Mouse (Mus musculus) heart, embryonic 11.5 days (tissue): Measurements from ENCODE around the gene Spag5. TPM values are rescaled to one million over a fixed set of nuclear protein-coding genes. Genes with fewer than 3 reads are reported as not detected.
A peak's percentile ranks its signal among the peaks of the same experiment; 100 is the strongest.

Experiments
- ATAC-seq: fragments of 200-750 bp; cut with Nextera tagmentation; replicated peaks from 2 replicates; pipeline ENCODE4 v1.8.0; 2017; ENCODE audit warnings: moderate library complexity; ENCODE audit not compliant: insufficient number of reproducible peaks, low FRiP score, low TSS enrichment
- H3K27ac ChIP-seq: fragments of 300-500 bp; sonication (generic); 2 replicates; pipeline ENCODE4 v1.5.1; 2014; ENCODE audit warnings: mild to moderate bottlenecking, low read depth, low read length
- H3K27me3 ChIP-seq: fragments of 300-500 bp; sonication (generic); 2 replicates; pipeline ENCODE4 v1.6.1; 2014; ENCODE audit warnings: mild to moderate bottlenecking, low read length, mixed read lengths; ENCODE audit not compliant: control insufficient read depth, insufficient read depth
- H3K36me3 ChIP-seq: fragments of 300-500 bp; sonication (generic); 2 replicates; pipeline ENCODE4 v1.6.1; 2014; ENCODE audit warnings: mild to moderate bottlenecking, low read length, moderate library complexity, mixed read lengths; ENCODE audit not compliant: control insufficient read depth, insufficient read depth
- H3K4me1 ChIP-seq: fragments of 300-500 bp; sonication (generic); 2 replicates; pipeline ENCODE4 v1.6.1; 2014; ENCODE audit warnings: low read length; ENCODE audit not compliant: control insufficient read depth, insufficient read depth
- H3K4me2 ChIP-seq: fragments of 300-500 bp; sonication (generic); 2 replicates; pipeline ENCODE4 v1.6.1; 2014; ENCODE audit warnings: mild to moderate bottlenecking, moderate library complexity
- H3K4me3 ChIP-seq: fragments of 300-500 bp; sonication (generic); 2 replicates; pipeline ENCODE4 v1.5.1; 2014; ENCODE audit warnings: low read depth, low read length
- H3K9ac ChIP-seq: fragments of 300-500 bp; sonication (generic); 2 replicates; pipeline ENCODE4 v1.6.1; 2014; ENCODE audit warnings: mild to moderate bottlenecking, low read depth, low read length, moderate library complexity
- H3K9me3 ChIP-seq: fragments of 300-500 bp; sonication (generic); replicated peaks from 2 replicates; pipeline ENCODE4 v1.6.1; 2016; ENCODE audit warnings: low read length; ENCODE audit not compliant: control insufficient read depth
- WGBS: fragments of 180-500 bp; shearing (Covaris S2); extraction: QIAGEN DNeasy Blood & Tissue Kit; methylation state at CpG from one replicate; pipeline ENCODE4 v1.1.7; 2014; ENCODE audit not compliant: insufficient replicate concordance; 5-methylcytosine and 5-hydroxymethylcytosine counted together
- polyA plus RNA-seq: library from polyadenylated mRNA; unstranded; fragments of >200 nt; fragmentation: Nextera tagmentation; extraction: Ambion mirVana; gene quantifications from 2 replicates; pipeline ENCODE4 v1.2.1, GENCODE M21; 2014

Gene Spag5
- polyA plus RNA-seq, 1 experiment from 2014 or later, result 31.7 TPM

DNA sequence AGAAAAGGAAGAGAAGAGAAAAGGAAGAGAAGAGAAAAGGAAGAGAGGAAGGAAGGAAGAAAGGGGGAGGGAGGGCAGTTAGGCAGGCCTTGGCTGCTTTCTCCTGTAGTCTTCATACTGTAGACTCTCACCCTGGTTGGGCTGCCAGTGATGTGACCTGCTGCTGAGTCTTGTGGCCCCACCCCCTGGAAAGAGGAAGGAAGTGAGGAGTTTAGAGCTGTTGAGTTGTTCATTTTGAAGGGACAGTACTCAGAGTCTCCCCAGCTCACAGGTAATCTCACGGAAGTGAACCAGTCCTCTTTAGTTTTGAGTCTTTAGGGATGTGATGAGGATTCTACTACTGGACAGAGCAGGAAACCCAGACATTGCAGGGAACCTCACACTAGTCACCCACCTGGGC lies 51.8 kb downstream of the Spag5 start:
- peaks cover 3% of the 10 kb centered on the region; the same call in 1 of the 2 replicates for H3K36me3 ChIP-seq
- peaks cover 9% of the 10 kb centered on the region for H3K4me1 ChIP-seq
- 65% methylated on average over 1 of the region's 1 CpGs for WGBS
- H3K4me3 ChIP-seq, result no peak overlapping the region
- H3K9me3 ChIP-seq, result no peaks in the 10 kb centered on the region
- H3K27me3 ChIP-seq, result no peaks in the 10 kb centered on the region; the same call in 1 of the 2 replicates
- no peak overlapping the region for H3K4me2 ChIP-seq
- ATAC-seq, result no peak
- no peak overlapping the region for H3K27ac ChIP-seq
- H3K9ac ChIP-seq, result no peak overlapping the region

DNA sequence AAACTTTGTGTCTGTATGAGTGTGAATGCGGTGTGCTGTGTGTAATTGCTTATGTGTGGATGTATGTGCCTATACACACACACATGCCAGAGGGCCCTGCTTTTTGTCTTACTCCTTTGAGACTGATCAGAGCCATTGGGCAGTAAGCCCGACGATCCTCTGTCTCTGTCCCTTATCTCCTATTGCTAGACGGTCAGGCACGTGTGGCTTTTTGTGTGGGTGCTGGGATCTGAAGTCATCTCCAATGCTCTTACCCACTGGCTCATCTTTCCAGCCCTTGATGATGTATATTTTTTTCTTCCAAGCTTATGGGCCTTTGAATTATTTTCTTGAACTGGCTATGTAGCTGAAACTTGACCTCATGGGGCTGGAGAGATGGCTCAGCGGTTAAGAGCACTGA lies 53.6 kb downstream of the Spag5 start:
- peaks cover 5% of the 10 kb centered on the region; the same call in 1 of the 2 replicates for H3K27me3 ChIP-seq
- peaks cover 2% of the 10 kb centered on the region; the same call in 1 of the 2 replicates for H3K4me1 ChIP-seq
- H3K4me3 ChIP-seq, result no peak overlapping the region
- no peak overlapping the region for H3K27ac ChIP-seq
- H3K9me3 ChIP-seq, result no peaks in the 10 kb centered on the region
- H3K4me2 ChIP-seq, result no peak overlapping the region
- ATAC-seq, result no peak
- WGBS, result 59% methylated on average over 6 of the region's 6 CpGs
- no peak overlapping the region for H3K9ac ChIP-seq
- H3K36me3 ChIP-seq, result no peaks in the 10 kb centered on the region

DNA sequence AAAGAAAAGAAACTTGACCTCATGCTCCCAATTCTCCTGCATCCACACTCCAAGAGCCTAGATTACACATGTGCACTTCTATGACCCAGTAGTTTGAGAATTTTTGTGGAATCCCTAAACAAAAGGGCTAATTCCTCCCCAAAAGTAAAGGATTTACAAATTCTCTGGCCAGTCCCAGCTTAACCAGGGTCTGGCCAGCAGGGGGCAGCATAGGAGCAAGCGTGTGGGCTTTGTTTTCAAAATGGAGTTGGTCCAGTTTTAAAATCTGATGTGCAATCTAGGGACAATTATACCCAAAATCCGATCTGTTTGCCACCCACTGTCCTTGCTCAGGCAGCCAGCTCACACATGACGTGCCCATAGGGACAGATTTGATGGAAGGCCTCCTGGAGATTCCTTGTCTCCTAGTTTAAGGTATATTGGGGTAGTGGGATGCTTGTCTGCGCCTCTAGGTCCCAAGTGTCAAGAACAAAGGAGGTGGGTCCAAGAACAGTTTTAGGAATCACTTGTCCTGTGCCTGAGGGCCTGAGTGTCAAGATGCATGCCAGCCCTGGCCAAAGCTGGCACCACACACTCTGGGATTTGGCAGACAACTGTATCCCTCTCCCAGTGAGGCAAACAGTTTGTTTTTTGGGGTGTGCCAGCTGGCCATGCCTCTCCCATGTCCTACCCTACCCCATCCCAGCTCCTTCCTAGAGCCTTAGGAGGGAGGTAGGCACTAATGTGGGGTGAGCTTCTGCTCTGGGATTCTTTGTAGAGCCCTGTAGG lies 54.3 kb downstream of the Spag5 start:
- Histone ChIP-seq H3K27ac (no peak overlapping the region), H3K4me1 (no peaks in the 10 kb centered on the region), H3K4me3 (no peak overlapping the region), H3K4me2 (no peak overlapping the region), H3K9me3 (no peaks in the 10 kb centered on the region), H3K27me3 (peaks cover 5% of the 10 kb centered on the region; the same call in 1 of the 2 replicates), H3K36me3 (no peaks in the 10 kb centered on the region), H3K9ac (no peak overlapping the region)
- 31% methylated on average over 4 of the region's 4 CpGs for whole genome bisulfite sequencing
- no peak for ATAC-seq

- Histone ChIP-seq H3K4me3 (no peak overlapping the region), H3K9me3 (no peaks in the 10 kb centered on the region), H3K9ac (no peak overlapping the region), H3K27ac (no peak overlapping the region), H3K4me1 (no peaks in the 10 kb centered on the region), H3K36me3 (no peaks in the 10 kb centered on the region), H3K27me3 (peaks cover 5% of the 10 kb centered on the region; the same call in 1 of the 2 replicates), H3K4me2 (no peak overlapping the region)
- ATAC-seq, result no peak
- 12% methylated on average over 22 of the region's 22 CpGs for WGBS
These were observed 57.1 kb downstream of the Spag5 start for GRCm38 (mm10) chr11:78358330-78359007.

DNA sequence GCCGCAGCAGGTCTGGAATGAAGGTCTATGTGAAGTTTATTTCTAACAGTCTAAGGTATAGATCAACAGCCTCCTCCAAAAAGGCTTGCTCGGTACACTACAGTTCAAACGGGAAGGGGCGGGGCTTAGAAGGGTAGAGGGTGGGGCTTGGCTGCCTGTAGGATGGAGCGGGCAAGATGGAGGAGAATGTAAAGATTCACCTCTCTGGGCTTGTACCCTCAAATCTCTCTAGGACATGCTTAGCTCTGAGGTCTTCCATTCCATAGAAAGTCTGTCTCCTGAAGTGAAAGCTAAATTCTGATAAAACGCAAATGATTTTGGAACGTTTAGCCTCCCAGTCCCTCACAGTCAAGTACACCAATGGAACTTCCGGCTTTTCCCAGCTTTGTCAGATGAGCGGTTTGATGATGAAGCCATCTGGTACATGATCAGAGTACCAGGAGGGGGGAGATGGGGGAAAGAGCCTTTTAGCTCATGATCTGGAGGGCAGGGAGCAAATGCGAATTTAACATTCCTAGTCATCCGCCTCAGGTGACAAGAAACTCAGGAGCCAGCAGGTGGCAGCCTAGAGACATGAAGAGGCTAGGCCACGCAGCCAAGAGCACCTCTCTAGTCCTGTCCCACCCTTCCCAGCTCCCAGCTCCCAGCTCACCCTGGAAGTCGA lies 58.9 kb downstream of the Spag5 start:
- 0 out of 2 replicates have a peak, but pooled peaks have one; percentile 28 for ATAC-seq

DNA sequence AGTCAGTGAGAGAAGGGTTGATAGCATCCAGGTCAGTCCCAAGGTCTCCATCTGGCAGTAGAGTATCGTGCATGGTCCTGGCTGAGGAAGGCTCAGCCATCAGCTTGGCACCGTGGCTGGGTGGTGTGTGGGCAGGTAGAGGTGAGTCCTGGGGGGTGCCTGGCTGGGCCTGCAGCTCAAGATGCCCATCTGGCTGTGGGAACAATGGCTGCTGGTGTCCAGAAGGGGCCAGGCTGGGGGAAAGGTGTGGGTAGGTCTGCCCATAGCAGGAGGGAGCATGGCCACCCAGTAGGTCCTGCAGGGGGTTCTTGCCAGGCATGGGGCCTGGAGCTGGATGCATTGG lies 59.4 kb downstream of the Spag5 start:
- WGBS, result 55% methylated on average over 2 of the region's 2 CpGs
- H3K4me2 ChIP-seq, result no peak overlapping the region
- H3K4me3 ChIP-seq, result no peak overlapping the region
- no peaks in the 10 kb centered on the region for H3K9me3 ChIP-seq
- peaks cover 5% of the 10 kb centered on the region; the same call in 1 of the 2 replicates for H3K27me3 ChIP-seq
- H3K36me3 ChIP-seq, result no peaks in the 10 kb centered on the region
- H3K4me1 ChIP-seq, result no peaks in the 10 kb centered on the region
- ATAC-seq, result no peak
- H3K27ac ChIP-seq, result no peak overlapping the region
- H3K9ac ChIP-seq, result no peak overlapping the region

More for the DNA sequence above, 58.9 kb downstream of the Spag5 start:
- 7% methylated on average over 13 of the region's 13 CpGs for WGBS
- peak overlapping the region; percentile 37 for H3K4me3 ChIP-seq
- no peak overlapping the region for H3K9ac ChIP-seq
- peak overlapping the region; percentile 62 for H3K4me2 ChIP-seq
- H3K36me3 ChIP-seq, result no peaks in the 10 kb centered on the region
- H3K4me1 ChIP-seq, result no peaks in the 10 kb centered on the region
- H3K27ac ChIP-seq, result no peak overlapping the region
- H3K9me3 ChIP-seq, result no peaks in the 10 kb centered on the region
- peaks cover 5% of the 10 kb centered on the region; the same call in 1 of the 2 replicates for H3K27me3 ChIP-seq

DNA sequence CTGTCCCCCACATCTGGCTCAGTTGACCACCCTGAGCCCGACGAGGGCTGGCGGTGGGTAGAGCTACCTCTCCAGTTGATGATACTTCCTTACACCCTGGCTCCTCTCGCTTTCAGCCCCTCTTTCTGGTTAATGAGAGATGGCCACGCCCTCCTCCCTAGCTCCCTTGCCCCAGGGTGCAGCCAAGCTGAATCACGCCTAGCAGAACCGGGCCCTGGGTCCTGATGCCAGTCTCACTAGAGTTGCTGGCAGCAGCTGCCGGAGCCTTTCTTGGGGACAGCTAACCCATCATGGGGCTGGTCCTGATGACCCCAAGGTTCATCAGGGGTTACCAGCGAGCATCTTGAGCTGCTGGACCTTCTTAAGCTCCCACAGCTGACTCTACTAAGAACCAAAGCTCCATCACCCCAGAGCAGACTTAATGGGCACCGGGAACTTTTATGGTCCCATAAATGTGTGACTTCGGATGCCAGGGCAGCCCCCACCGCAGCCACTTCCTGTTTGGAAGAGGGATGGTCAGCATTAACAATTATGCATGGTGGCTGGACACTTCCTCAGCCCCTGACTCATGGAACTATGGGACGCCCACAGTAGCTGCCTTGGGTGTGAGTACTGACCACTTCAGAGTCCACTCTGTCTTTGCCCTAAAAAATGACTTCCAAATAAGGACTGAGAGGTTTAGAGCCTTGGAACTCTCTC lies 62.1 kb downstream of the Spag5 start:
- Histone ChIP-seq H3K27me3 (peaks cover 3% of the 10 kb centered on the region; the same call in 1 of the 2 replicates), H3K9me3 (no peaks in the 10 kb centered on the region), H3K27ac (no peak overlapping the region), H3K4me2 (no peak overlapping the region), H3K9ac (no peak overlapping the region), H3K4me3 (no peak overlapping the region), H3K36me3 (no peaks in the 10 kb centered on the region), H3K4me1 (no peaks in the 10 kb centered on the region)
- 71% methylated on average over 13 of the region's 13 CpGs for WGBS
- no peak for ATAC-seq

DNA sequence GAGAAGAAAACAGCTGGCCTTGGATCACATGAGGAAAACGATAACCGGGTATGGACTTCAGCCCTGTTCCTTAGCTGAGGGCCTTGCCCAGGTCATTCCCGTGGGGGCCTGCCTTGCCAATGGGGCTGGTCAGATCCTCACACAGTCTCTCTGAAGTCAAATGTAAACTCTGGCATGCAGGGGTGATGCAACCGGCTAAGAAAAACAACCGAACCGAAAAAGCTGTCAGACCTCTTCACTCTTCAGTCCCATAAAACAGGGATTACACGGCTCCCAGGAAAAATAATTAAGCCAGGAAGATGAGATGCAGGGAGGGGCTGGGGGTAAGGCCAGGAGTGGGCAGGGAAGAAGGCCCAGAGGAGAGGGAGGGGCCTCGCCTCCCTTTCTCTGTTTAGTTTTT lies 62.8 kb downstream of the Spag5 start:
- H3K27ac ChIP-seq, result no peak overlapping the region
- no peak for ATAC-seq
- H3K9me3 ChIP-seq, result no peaks in the 10 kb centered on the region
- no peak overlapping the region for H3K4me3 ChIP-seq
- H3K36me3 ChIP-seq, result no peaks in the 10 kb centered on the region
- H3K27me3 ChIP-seq, result no peaks in the 10 kb centered on the region; the same call in 1 of the 2 replicates
- WGBS, result 58% methylated on average over 8 of the region's 8 CpGs
- no peaks in the 10 kb centered on the region for H3K4me1 ChIP-seq
- H3K4me2 ChIP-seq, result no peak overlapping the region
- no peak overlapping the region for H3K9ac ChIP-seq
